Mouse (Mus musculus) cerebellum, postnatal 10 days (tissue): ENCODE results near the gene Olfr763.
"Not testable (repeated sequence)": the region's sequence is repeated elsewhere in the genome, so short reads cannot be mapped to it uniquely, and the experiment has no call there.

Experiments used
- DNase-seq, 2 experiments: peaks; one replicate each; pipeline ENCODE4 v3.0.0; 2021; ENCODE audit warnings: mixed read lengths in 2 of 2

Olfr763 gene

DNA sequence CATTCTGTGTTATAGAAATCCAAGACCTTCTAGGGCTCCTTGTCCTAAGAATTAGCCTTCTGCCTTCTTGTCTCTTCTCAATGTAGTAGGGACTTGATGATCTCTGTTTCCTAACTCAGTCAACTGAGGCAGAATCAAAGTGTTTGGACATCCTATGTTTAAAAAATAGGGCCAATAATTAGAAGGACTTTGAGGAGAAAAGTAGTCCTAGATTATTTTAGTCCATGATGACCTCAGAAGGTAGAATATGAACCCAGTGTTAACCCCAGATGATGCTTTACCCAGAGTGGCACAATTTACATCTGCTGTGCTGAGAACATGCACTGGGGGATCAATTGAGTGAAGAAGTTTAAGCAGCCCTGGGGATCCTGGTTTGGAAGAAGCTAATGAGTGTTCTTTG, 39.3 kb downstream of the Olfr763 start, which contains the start of gene Olfr765:
Gene Olfr765, minus strand, starts transcription at position 101 of the 400 bp plus-strand sequence.
- DNase-seq: not testable (repeated sequence)
